Mouse (Mus musculus): ENCODE measurements at regions not wholly inside any gene's neighbourhood (a gene's known extent, or its start where the extent isn't known, plus 50 kb on each side); places are given as distances from the start of the nearest gene placed in this dataset.
A peak's percentile ranks its signal among the peaks of the same experiment; 100 is the strongest.

GRCm38 (mm10) chr7:95008896-95009430 is 1162.1 kb upstream of the Tenm4 start:
- Histone ChIP-seq H3K9me3 (replicated peaks) (no peaks in the 10 kb centered on the region), H3K36me3 (no peaks in the 10 kb centered on the region), H3K4me3 (no peak overlapping the region), H3K27me3 (ENCODE audit: low read depth, poor library complexity, severe bottlenecking) (no peaks in the 10 kb centered on the region), H3K27ac (replicated peaks) (no peak overlapping the region), H3K4me1 (no peaks in the 10 kb centered on the region)
- WGBS: 91% methylated on average over 6 of the region's 6 CpGs
- DNase-seq (ENCODE audit: low spot score): no peak

GRCm38 (mm10) chr7:95020285-95020684 is 1150.8 kb upstream of the Tenm4 start:
- Histone ChIP-seq H3K4me1 (peaks cover 3% of the 10 kb centered on the region; the same call in 1 of the 2 replicates), H3K27me3 (ENCODE audit: low read depth, poor library complexity, severe bottlenecking) (no peaks in the 10 kb centered on the region), H3K27ac (replicated peaks) (no peak overlapping the region), H3K9me3 (replicated peaks) (no peaks in the 10 kb centered on the region), H3K4me3 (no peak overlapping the region), H3K36me3 (no peaks in the 10 kb centered on the region)
- WGBS: 80% methylated on average over 1 of the region's 1 CpGs
- no peak for DNase-seq (ENCODE audit: low spot score)

GRCm38 (mm10) chr7:95027915-95028810 is 1142.9 kb upstream of the Tenm4 start:
- Histone ChIP-seq H3K9me3 (replicated peaks) (no peaks in the 10 kb centered on the region), H3K36me3 (no peaks in the 10 kb centered on the region), H3K4me1 (peaks cover 21% of the 10 kb centered on the region), H3K4me3 (no peak overlapping the region), H3K27me3 (ENCODE audit: low read depth, poor library complexity, severe bottlenecking) (no peaks in the 10 kb centered on the region), H3K27ac (replicated peaks) (peak overlapping the region; percentile 61)
- WGBS: 53% methylated on average over 4 of the region's 4 CpGs
- DNase-seq (ENCODE audit: low spot score): peak; percentile 34

All from midbrain, embryonic 10.5 days (tissue).